Mouse (Mus musculus) ES-Bruce4 (cell line): ENCODE measurements at regions not wholly inside any gene's neighbourhood (a gene's known extent, or its start where the extent isn't known, plus 50 kb on each side); places are given as distances from the start of the nearest gene placed in this dataset.

Experiments used
- H3K27ac ChIP-seq: 2 replicates; pipeline ENCODE4 v1.5.1; 2012; ENCODE audit warnings: low read length, inconsistent platforms; ENCODE audit not compliant: insufficient read depth
- H3K27me3 ChIP-seq: 2 replicates; pipeline ENCODE4 v1.6.1; 2012; ENCODE audit warnings: mild to moderate bottlenecking, low read length, inconsistent platforms; ENCODE audit not compliant: control insufficient read depth, poor library complexity, insufficient read depth, severe bottlenecking
- H3K36me3 ChIP-seq: 2 replicates; pipeline ENCODE4 v1.6.1; 2012; ENCODE audit warnings: inconsistent platforms, mild to moderate bottlenecking, low read length, moderate library complexity; ENCODE audit not compliant: control insufficient read depth, poor library complexity, insufficient read depth, severe bottlenecking
- H3K4me1 ChIP-seq: one replicate; pipeline ENCODE4 v1.8.1; 2011; ENCODE audit warnings: low read length; ENCODE audit not compliant: control insufficient read depth, insufficient read depth
- H3K4me3 ChIP-seq: 2 replicates; pipeline ENCODE4 v1.5.1; 2011; ENCODE audit warnings: low read depth, mild to moderate bottlenecking, low read length
- H3K9ac ChIP-seq: 2 replicates; pipeline ENCODE4 v1.6.1; 2012; ENCODE audit warnings: low read depth, mild to moderate bottlenecking, inconsistent platforms; ENCODE audit not compliant: poor library complexity, severe bottlenecking
- H3K9me3 ChIP-seq: replicated peaks from 2 replicates; pipeline ENCODE4 v1.6.1; 2012; ENCODE audit warnings: mild to moderate bottlenecking, low read length, inconsistent platforms; ENCODE audit not compliant: control insufficient read depth, poor library complexity, insufficient read depth, severe bottlenecking
- CTCF ChIP-seq: IDR thresholded peaks from one replicate; pipeline ENCODE4 v1.8.1; 2011; ENCODE audit warnings: low read depth, low read length
- EP300 ChIP-seq: IDR thresholded peaks from 2 replicates; pipeline ENCODE4 v1.6.1; 2011; ENCODE audit warnings: low read depth, low read length; ENCODE audit not compliant: insufficient read depth
- POLR2A ChIP-seq: IDR thresholded peaks from one replicate; pipeline ENCODE4 v1.8.1; 2011; ENCODE audit warnings: low read length; ENCODE audit not compliant: insufficient read depth

GRCm38 (mm10) chr5:111511982-111512381 is 94.8 kb downstream of the Mn1 start:
- Histone ChIP-seq H3K36me3 (no peaks in the 10 kb centered on the region), H3K4me3 (no peak overlapping the region), H3K27me3 (no peaks in the 10 kb centered on the region), H3K9me3 (no peaks in the 10 kb centered on the region), H3K9ac (no peak overlapping the region), H3K27ac (no peak overlapping the region), H3K4me1 (peaks cover 5% of the 10 kb centered on the region)
- TF ChIP-seq EP300 (no peak), CTCF (no peak), POLR2A (no peak)

- no peak overlapping the region for H3K4me3 ChIP-seq
- TF ChIP-seq EP300 (no peak), POLR2A (no peak), CTCF (no peak)
- H3K36me3 ChIP-seq, result no peaks in the 10 kb centered on the region
- H3K27me3 ChIP-seq, result no peaks in the 10 kb centered on the region
- no peak overlapping the region for H3K9ac ChIP-seq
- no peak overlapping the region for H3K27ac ChIP-seq
- peaks cover 5% of the 10 kb centered on the region for H3K4me1 ChIP-seq
- H3K9me3 ChIP-seq, result no peaks in the 10 kb centered on the region
These were observed 96.8 kb downstream of the Mn1 start for GRCm38 (mm10) chr5:111513976-111514375.

- Histone ChIP-seq H3K36me3 (no peaks in the 10 kb centered on the region), H3K4me1 (no peaks in the 10 kb centered on the region), H3K9ac (no peak overlapping the region), H3K27me3 (no peaks in the 10 kb centered on the region), H3K9me3 (no peaks in the 10 kb centered on the region), H3K27ac (no peak overlapping the region), H3K4me3 (no peak overlapping the region)
- TF ChIP-seq CTCF (no peak), POLR2A (no peak), EP300 (no peak)
These were observed 101.9 kb downstream of the Mn1 start for GRCm38 (mm10) chr5:111519059-111519458.

- no peaks in the 10 kb centered on the region for H3K4me1 ChIP-seq
- no peak for TF ChIP-seq CTCF
- TF ChIP-seq POLR2A, result no peak
- no peak for TF ChIP-seq EP300
- H3K27ac ChIP-seq, result no peak overlapping the region
- no peaks in the 10 kb centered on the region for H3K36me3 ChIP-seq
- no peak overlapping the region for H3K4me3 ChIP-seq
- H3K27me3 ChIP-seq, result no peaks in the 10 kb centered on the region
- H3K9me3 ChIP-seq, result no peaks in the 10 kb centered on the region
- no peak overlapping the region for H3K9ac ChIP-seq
These were observed 102.4 kb downstream of the Mn1 start for GRCm38 (mm10) chr5:111519500-111520041.

GRCm38 (mm10) chr5:111521866-111522265 is 104.7 kb downstream of the Mn1 start:
- no peaks in the 10 kb centered on the region for H3K27me3 ChIP-seq
- no peaks in the 10 kb centered on the region for H3K9me3 ChIP-seq
- H3K27ac ChIP-seq, result no peak overlapping the region
- H3K4me1 ChIP-seq, result no peaks in the 10 kb centered on the region
- no peak for TF ChIP-seq CTCF
- TF ChIP-seq POLR2A, result no peak
- no peak for TF ChIP-seq EP300
- no peak overlapping the region for H3K9ac ChIP-seq
- H3K4me3 ChIP-seq, result no peak overlapping the region
- no peaks in the 10 kb centered on the region for H3K36me3 ChIP-seq

GRCm38 (mm10) chr5:111522586-111522985 is 105.4 kb downstream of the Mn1 start:
- Histone ChIP-seq H3K27me3 (no peaks in the 10 kb centered on the region), H3K4me3 (no peak overlapping the region), H3K4me1 (no peaks in the 10 kb centered on the region), H3K27ac (no peak overlapping the region), H3K36me3 (no peaks in the 10 kb centered on the region), H3K9ac (no peak overlapping the region), H3K9me3 (no peaks in the 10 kb centered on the region)
- TF ChIP-seq EP300 (no peak), CTCF (no peak), POLR2A (no peak)
